Mouse (Mus musculus) B cell, adult 2 months (primary cell): Measurements from ENCODE around the gene Atf7.

Experiments used
- DNase-seq, 2 experiments: peaks; one replicate each; pipeline ENCODE4 v3.0.0; 2022

The Atf7 gene

GRCm38 (mm10) chr15:102512471-102512870, 112.8 kb downstream of the Atf7 start:
- no peak for DNase-seq

- no peak for DNase-seq
These were observed 113.3 kb downstream of the Atf7 start for GRCm38 (mm10) chr15:102512010-102512409.

GRCm38 (mm10) chr15:102511285-102511833, 113.9 kb downstream of the Atf7 start:
- DNase-seq: peak in 1 of 2 experiments; percentile 21

GRCm38 (mm10) chr15:102510590-102511284, 114.5 kb downstream of the Atf7 start:
- DNase-seq: peak; percentile 89

GRCm38 (mm10) chr15:102510110-102510509, 115.2 kb downstream of the Atf7 start:
- no peak for DNase-seq

GRCm38 (mm10) chr15:102508336-102508735, 116.9 kb downstream of the Atf7 start:
- DNase-seq: no peak

GRCm38 (mm10) chr15:102507561-102507960, 117.7 kb downstream of the Atf7 start:
- no peak for DNase-seq

GRCm38 (mm10) chr15:102506864-102507263, 118.4 kb downstream of the Atf7 start:
- no peak for DNase-seq

- DNase-seq: no peak
These were observed 118.8 kb downstream of the Atf7 start for GRCm38 (mm10) chr15:102506464-102506830.

- no peak for DNase-seq
These were observed 119.3 kb downstream of the Atf7 start for GRCm38 (mm10) chr15:102505770-102506463.

GRCm38 (mm10) chr15:102505073-102505769, 120.0 kb downstream of the Atf7 start:
- no peak for DNase-seq

GRCm38 (mm10) chr15:102503924-102504782, 121.1 kb downstream of the Atf7 start:
- DNase-seq: no peak

GRCm38 (mm10) chr15:102503447-102503846, 121.8 kb downstream of the Atf7 start, which contains the start of gene Gm10337:
TSS of gene Gm10337 (plus strand) at chr15:102503722.
- DNase-seq: no peak

- DNase-seq: no peak
These were observed 122.9 kb downstream of the Atf7 start for GRCm38 (mm10) chr15:102502254-102502840.

GRCm38 (mm10) chr15:102501084-102501814, 124.0 kb downstream of the Atf7 start:
- no peak for DNase-seq

GRCm38 (mm10) chr15:102500479-102500878, 124.8 kb downstream of the Atf7 start:
- no peak for DNase-seq

GRCm38 (mm10) chr15:102499851-102500250, 125.4 kb downstream of the Atf7 start:
- no peak for DNase-seq

- DNase-seq: no peak
These were observed 125.9 kb downstream of the Atf7 start for GRCm38 (mm10) chr15:102499370-102499769.

- DNase-seq: no peak
These were observed 126.9 kb downstream of the Atf7 start for GRCm38 (mm10) chr15:102498322-102498721.

- DNase-seq: no peak
These were observed 137.6 kb downstream of the Atf7 start for GRCm38 (mm10) chr15:102487664-102488063.

- DNase-seq: no peak
These were observed 139.4 kb downstream of the Atf7 start for GRCm38 (mm10) chr15:102485853-102486252.
